Mouse (Mus musculus) ES-Bruce4 (cell line): ENCODE measurements at regions not wholly inside any gene's neighbourhood (a gene's known extent, or its start where the extent isn't known, plus 50 kb on each side); places are given as distances from the start of the nearest gene placed in this dataset.

Experiments
- CTCF ChIP-seq: IDR thresholded peaks from one replicate; pipeline ENCODE4 v1.8.1; 2011; ENCODE audit warnings: low read depth, low read length
- EP300 ChIP-seq: IDR thresholded peaks from 2 replicates; pipeline ENCODE4 v1.6.1; 2011; ENCODE audit warnings: low read depth, low read length; ENCODE audit not compliant: insufficient read depth
- POLR2A ChIP-seq: IDR thresholded peaks from one replicate; pipeline ENCODE4 v1.8.1; 2011; ENCODE audit warnings: low read length; ENCODE audit not compliant: insufficient read depth

GRCm38 (mm10) chr2:74014201-74014600 lies 103.1 kb upstream of the Atp5g3 start:
- TF ChIP-seq EP300 (no peak), CTCF (no peak), POLR2A (no peak)
